Mouse (Mus musculus) cerebellum, adult 11 months (tissue): ENCODE measurements around the gene Rps6kb1.
A peak's percentile ranks its signal among the peaks of the same experiment; 100 is the strongest.
"Not testable (repeated sequence)": the region's sequence is repeated elsewhere in the genome, so short reads cannot be mapped to it uniquely, and the experiment has no call there.

Experiments used
- DNase-seq: peaks from one replicate; pipeline ENCODE4 v3.0.0; 2022

The Rps6kb1 gene

DNA sequence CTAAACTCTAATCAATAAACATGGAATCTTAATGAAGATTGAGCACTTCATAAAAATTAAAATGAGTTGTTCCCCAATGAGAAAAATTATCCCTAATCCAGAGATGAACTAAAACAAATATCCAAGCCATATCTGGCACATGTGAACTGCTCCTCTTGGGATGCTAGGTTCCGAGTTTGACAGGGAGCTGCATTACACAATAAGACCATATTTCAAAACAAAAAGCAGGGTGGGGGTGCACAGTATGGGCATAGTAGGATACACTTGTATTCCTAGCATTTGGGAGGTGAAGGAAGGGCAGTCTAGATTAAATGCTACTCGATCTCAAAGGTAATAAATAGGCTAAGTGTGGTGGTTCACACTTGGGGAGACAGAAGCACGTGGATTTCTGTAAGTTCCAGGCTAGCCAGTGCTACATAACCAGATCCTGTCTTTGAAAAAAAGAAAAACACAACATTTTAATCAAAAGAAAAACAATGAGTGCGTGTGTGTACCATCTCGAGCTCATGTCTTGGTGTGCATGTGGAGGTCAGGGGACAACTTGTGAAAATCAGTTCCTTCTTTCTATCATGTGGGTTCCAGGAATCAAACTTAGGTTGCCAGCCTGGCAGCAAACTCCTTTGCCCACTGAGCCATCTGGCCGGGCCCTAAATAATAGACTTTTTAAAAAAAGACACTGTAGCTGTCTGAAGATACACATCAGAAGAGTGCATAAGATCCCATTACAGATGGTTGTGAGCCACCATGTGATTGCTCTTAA lies 4.7 kb downstream of the Rps6kb1 start:
- no peak for DNase-seq

DNA sequence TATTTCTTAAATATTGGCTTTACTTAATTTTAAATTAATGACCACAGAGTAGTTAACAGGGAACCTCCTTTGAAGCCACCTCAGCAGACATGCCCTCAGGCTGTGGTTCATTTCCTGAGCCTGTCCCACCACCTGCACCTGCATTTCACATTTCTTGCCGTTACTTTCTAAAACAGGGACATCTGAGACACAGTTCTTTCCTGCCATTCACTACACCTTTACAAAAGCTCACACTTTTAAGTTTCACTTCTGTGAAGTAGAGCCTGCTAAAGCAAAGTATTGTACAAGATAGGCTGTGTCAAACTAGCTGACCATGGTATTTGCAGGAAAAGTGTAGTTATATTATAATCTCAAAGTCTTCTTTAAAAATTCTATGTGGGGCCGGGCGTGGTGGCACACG lies 5.8 kb downstream of the Rps6kb1 start:
- DNase-seq, result no peak

DNA sequence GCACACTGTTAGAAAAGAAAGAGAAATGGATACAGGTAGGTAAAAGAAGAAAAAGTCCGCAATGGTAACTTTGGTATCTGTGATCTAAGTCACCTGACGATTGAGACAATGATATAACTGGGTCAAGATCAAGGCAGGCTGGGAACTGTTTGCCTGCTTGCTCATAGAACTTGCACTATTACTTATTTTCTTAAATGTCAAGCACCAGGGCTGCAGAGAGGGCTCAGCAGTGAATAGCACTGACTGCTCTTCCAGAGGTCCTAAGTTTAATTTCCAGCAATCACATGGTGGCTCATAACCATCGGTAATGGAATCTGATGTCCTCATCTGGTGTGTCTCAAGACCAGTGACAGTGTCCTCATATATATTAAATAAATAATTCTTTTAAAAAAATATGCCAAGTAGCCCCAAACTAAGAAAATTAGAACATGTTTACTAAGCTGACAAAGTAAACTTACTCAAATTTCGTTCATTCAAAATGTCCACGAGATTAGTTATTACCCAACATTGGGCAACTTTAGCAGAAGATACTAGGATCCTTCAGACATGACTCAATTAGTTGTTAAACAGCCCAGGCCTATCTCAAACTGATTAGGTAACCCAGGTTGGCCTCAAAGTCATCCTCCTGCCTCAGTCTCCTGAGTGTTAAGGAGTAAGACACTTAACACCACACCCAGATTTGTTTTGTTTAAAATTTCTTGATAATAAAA lies 10.2 kb downstream of the Rps6kb1 start:
- DNase-seq, result no peak

- not testable (repeated sequence) for DNase-seq
Measured at GRCm38 (mm10) chr11:86533302-86533701, 11.3 kb downstream of the Rps6kb1 start.

DNA sequence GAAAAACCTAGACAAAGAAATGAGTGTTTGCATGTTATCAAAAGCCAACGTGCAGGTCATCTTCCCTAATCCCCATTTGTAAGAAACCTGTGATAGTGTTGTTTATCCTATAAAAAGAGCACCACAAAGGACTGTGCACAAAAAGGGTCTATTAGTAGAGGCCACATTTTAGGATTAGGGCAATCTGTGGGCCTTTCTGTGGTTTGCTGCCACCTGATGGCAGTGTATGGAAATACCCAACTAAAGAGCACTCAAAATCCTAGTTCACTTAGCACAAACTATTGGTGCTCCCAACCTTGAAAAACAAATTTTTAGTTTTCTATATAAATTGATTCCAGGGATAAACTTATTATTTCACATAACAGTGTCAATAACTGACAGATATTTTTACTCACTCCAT lies 11.8 kb downstream of the Rps6kb1 start:
- DNase-seq, result no peak

DNA sequence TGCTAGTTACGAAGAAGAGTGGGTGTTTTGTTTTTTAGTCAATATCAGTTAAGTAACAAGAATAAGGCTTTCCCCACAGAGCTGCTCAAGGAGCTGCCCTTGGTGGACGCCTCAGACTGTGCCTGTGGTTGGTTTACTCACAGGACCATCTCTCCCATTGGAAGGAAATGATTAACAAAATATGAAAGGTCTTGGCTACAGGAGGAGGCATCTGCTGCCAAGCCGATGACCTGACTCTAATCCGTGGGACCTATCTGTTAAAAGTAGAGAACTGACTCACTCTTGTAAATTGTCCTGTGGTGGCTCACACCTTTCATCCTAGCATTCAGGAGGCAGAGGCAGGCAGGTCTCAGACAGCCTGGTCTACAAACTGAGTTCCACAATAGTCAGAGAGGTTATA lies 17.1 kb downstream of the Rps6kb1 start:
- no peak for DNase-seq

DNA sequence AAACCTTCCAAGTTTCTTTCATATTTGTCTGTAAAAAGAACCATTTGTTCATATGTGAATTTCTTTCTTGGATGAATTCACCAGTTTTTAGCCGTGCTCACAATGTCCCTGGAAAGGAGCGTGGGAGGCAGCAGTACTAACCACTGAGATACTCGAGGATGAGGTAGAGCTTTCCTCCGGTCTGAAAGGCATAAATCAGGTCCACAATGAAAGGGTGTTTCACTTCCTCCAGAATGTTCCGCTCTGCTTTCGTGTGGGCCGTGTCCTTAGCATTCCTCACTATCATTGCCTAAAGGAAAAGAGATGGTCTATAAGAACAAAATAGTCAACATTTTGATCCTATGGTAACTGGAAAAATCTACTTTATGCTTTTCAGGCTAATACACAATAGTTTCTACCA lies 24.9 kb downstream of the Rps6kb1 start:
- DNase-seq, result no peak

DNA sequence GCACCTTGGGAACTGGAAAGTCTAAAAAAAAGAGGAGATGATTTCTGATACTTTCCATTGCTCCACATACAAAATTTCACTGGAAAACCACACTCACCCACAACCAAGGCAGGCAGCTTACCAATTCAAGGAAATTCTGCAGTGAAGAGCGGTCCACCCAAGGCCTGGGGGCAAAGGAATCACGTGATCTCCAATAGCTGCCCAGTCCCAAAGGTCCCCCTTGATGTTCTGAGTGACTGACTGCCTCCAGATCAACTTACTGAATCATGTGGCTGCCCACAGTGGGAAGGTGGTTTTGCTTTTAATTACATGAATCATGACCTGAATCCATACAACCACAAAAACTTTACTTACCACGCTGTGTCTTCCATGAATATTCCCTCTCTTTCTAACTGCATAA lies 27.4 kb downstream of the Rps6kb1 start:
- no peak for DNase-seq

GRCm38 (mm10) chr11:86516620-86517019 lies 28.0 kb downstream of the Rps6kb1 start:
- no peak for DNase-seq

DNA sequence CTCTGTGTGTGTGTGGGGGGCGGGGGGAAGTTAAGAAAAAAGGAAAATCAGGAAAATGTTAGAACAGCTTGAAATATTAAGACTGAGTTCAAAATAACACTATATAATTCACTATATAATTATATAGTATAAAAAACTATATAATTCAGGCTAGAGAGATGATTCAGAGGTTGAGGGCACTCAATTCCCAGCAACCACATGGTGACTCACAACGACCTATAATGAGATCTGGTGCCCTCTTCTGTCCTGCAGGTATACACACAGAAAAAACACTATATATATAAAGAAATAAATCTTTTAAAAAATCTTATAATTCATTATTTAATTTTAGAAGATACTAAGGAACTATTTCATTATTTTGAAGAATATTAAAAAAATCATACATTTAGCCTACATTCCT lies 36.6 kb downstream of the Rps6kb1 start:
- no peak for DNase-seq

DNA sequence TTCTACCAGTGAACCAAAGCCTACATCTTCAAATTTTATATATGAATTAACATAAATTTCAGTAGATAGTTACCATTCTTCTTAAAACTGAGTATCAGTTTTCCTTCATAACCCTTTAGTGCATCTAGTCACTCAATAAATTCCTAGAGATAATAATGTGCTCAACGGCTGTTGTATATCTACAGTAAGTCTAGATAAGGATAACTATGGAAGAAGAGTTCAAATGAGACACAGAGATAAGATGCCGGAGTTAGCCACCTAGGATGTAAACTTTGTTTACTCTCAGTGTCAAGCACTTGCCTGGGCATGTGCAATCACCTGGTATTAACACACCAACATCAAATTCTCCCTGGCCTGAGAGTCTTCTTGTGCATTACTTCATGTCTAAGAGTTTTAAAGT lies 37.3 kb downstream of the Rps6kb1 start:
- no peak for DNase-seq

GRCm38 (mm10) chr11:86503121-86503520 lies 41.5 kb downstream of the Rps6kb1 start:
- no peak for DNase-seq

GRCm38 (mm10) chr11:86500795-86501194 lies 43.8 kb downstream of the Rps6kb1 start:
- DNase-seq, result no peak

GRCm38 (mm10) chr11:86497908-86498307 lies 46.7 kb downstream of the Rps6kb1 start:
- DNase-seq, result no peak

GRCm38 (mm10) chr11:86497356-86497755 lies 47.2 kb downstream of the Rps6kb1 start:
- DNase-seq, result no peak

GRCm38 (mm10) chr11:86490782-86491181 lies 53.8 kb downstream of the Rps6kb1 start:
- no peak for DNase-seq

GRCm38 (mm10) chr11:86484910-86485510 lies 59.6 kb downstream of the Rps6kb1 start:
- DNase-seq, result peak; percentile 50

- DNase-seq, result peak; percentile 99
Measured at GRCm38 (mm10) chr11:86484101-86484868, 60.3 kb downstream of the Rps6kb1 start, which contains the start of gene Rnft1. Gene Rnft1 (plus strand): TSS chr11:86484657.

- DNase-seq, result no peak
Measured at GRCm38 (mm10) chr11:86473576-86473975, 71.0 kb downstream of the Rps6kb1 start.

DNA sequence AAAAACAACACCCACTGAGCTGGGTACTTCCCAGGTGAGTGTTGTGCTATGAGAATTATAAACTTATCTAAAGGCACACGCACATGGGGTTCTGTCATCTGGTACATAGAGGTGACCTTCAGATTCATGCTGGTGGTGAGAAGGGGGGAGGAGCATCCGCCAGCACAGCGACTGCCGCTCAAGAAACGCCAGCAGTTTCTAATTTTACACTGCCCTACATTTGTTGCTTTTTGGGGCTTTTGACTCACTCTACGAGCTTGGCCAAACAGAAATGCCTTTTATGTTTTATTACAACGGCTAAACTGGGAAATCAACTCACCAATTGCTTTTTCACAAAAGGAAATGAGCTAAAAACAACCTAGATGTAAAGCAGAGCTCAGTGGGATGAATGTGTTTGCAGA lies 71.8 kb downstream of the Rps6kb1 start:
- DNase-seq, result peak; percentile 42

DNA sequence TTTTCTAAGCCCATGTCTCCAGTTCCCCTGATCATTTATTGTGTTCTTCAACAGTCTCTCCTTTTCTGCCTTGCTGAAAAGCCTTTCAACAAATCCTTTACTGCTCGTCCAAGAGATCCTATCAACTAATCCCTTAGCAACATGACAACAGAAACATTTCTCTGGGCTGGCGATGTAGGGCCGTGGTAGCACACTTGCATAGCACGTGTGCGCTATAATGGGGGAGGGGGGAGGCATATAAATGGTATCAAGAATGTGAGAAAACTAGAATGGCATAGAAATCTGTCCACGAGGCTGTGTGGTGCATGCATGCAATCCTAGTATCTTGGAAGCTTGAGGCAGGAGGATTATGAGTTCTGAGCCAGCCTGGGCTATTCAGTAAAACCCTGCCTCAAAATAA lies 72.8 kb downstream of the Rps6kb1 start:
- DNase-seq, result no peak

- no peak for DNase-seq
Measured at GRCm38 (mm10) chr11:86468971-86469370, 75.6 kb downstream of the Rps6kb1 start.

GRCm38 (mm10) chr11:86468345-86468744 lies 76.3 kb downstream of the Rps6kb1 start:
- peak; percentile 60 for DNase-seq
